Mouse (Mus musculus): ENCODE measurements around the gene Gbp5. TPM values are rescaled to one million over a fixed set of nuclear protein-coding genes. Genes with fewer than 3 reads are reported as not detected.

The Gbp5 gene
- 0.26 and 0.44 TPM in 2 replicates for polyA plus RNA-seq (2015; fragmentation: Nextera tagmentation; extraction: Ambion mirVana)

GRCm38 (mm10) chr3:142493536-142494061, at the start of gene Gbp5:
TSS of gene Gbp5 (plus strand) at chr3:142493978.

GRCm38 (mm10) chr3:142530087-142530953, 36.5 kb downstream of the Gbp5 start, which contains the start of gene Gbp7:
TSS of gene Gbp7 (plus strand) at chr3:142530342.

GRCm38 (mm10) chr3:142559632-142560228, 66.0 kb downstream of the Gbp5 start, which contains the start of gene Gbp3:
TSS of gene Gbp3 (plus strand) at chr3:142560026.

Other genes with a start within 250 kb of the Gbp5 start
- gene Pdlim5, start 98.3 kb upstream of the Gbp5 start, polyA plus RNA-seq (2015; fragmentation: Nextera tagmentation; extraction: Ambion mirVana), result 569 and 792 TPM in 2 replicates
- gene Gbp7, start 36.4 kb downstream of the Gbp5 start, polyA plus RNA-seq (2015; fragmentation: Nextera tagmentation; extraction: Ambion mirVana), result 6.9 and 8.1 TPM in 2 replicates
- gene Gbp3, start 66.0 kb downstream of the Gbp5 start, polyA plus RNA-seq (2015; fragmentation: Nextera tagmentation; extraction: Ambion mirVana), result 6.8 and 7.4 TPM in 2 replicates
- not detected in 2 replicates for gene Gbp2b, start 100.9 kb downstream of the Gbp5 start, polyA plus RNA-seq (2015; fragmentation: Nextera tagmentation; extraction: Ambion mirVana)
- gene Gbp2, start 126.6 kb downstream of the Gbp5 start, polyA plus RNA-seq (2015; fragmentation: Nextera tagmentation; extraction: Ambion mirVana), result 2.7 and 3.1 TPM in 2 replicates
- 9.6 and 11.7 TPM in 2 replicates for gene Kyat3, start 207.1 kb downstream of the Gbp5 start, polyA plus RNA-seq (2015; fragmentation: Nextera tagmentation; extraction: Ambion mirVana)